Comparison of ENCODE assay signal across 16 mouse cellular contexts in the genomic region with DNA sequence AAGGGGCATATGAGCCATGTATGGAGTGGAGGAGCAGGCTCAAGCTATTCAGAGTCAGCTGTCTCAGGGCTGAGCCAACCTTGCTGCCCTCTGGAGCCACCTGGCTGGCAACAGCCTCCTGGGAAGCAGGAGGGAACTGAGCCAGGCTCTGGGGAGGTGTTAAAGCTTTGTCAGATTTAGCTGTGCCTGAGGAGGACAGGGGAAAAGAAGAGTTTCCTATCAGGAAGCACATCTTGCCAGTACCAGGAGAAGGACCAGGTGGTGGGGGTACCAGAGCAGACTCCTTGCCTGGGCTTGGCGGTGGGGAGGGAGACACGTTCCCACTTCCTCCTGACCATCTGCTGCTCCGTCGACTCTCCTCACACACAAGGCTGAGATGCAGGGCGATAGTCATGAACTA. TPM values are rescaled to one million over a fixed set of nuclear protein-coding genes. Genes with fewer than 3 reads are reported as not detected.
DNase-seq lines count a peak whose midpoint lies in the region; ATAC-seq and TF ChIP-seq lines count a peak whose summit lies in the region.
"Had no signal": no experiment of that assay in that cellular context is flagged by ENCODE, and none has a peak within 500 bp of the region (broad histone marks: within the 10 kb centered on the region; RNA-seq: fewer than 3 reads in every experiment).

No protein-coding gene starts in this region.

- no peak for TF ChIP-seq CTCF in forebrain, postnatal 0 days (IDR thresholded peaks at IDR 0.05; ENCODE audit: low read depth)

- H3K4me1 ChIP-seq in forebrain, postnatal 0 days (ENCODE audit: insufficient read depth) = peaks cover 20% of the 10 kb centered on the region
- H3K4me1 ChIP-seq in midbrain, embryonic 10.5 days = peaks cover 47% of the 10 kb centered on the region

- H3K27ac ChIP-seq in forebrain, postnatal 0 days (ENCODE audit: low read depth, low read length) = peak overlapping the region; percentile 94; the same call in 1 of the 2 replicates
- peak overlapping the region; percentile 98 for H3K27ac ChIP-seq in midbrain, embryonic 10.5 days (replicated peaks)

- WGBS in forebrain, postnatal 0 days = 62% methylated on average over 5 of the region's 5 CpGs
- WGBS in midbrain, embryonic 10.5 days = 96% methylated on average over 5 of the region's 5 CpGs

- H3K9ac ChIP-seq in forebrain, postnatal 0 days = peak overlapping the region; percentile 31; the same call in 1 of the 2 replicates
- H3K9ac ChIP-seq: heart, embryonic 12.5 days had no signal

- H3K9me3 ChIP-seq in forebrain, postnatal 0 days (ENCODE audit: low read length) = no peaks in the 10 kb centered on the region
- H3K9me3 ChIP-seq in midbrain, embryonic 10.5 days (replicated peaks) = no peaks in the 10 kb centered on the region
- H3K9me3 ChIP-seq: heart, embryonic 12.5 days had no signal

- H3K27me3 ChIP-seq in forebrain, postnatal 0 days (ENCODE audit: insufficient read depth, low read length) = peaks cover 2% of the 10 kb centered on the region; the same call in 1 of the 2 replicates
- H3K27me3 ChIP-seq in midbrain, embryonic 10.5 days (ENCODE audit: low read depth, poor library complexity, severe bottlenecking) = peaks cover 28% of the 10 kb centered on the region

- H3K36me3 ChIP-seq in forebrain, postnatal 0 days (ENCODE audit: insufficient read depth) = peaks cover 42% of the 10 kb centered on the region
- H3K36me3 ChIP-seq in midbrain, embryonic 10.5 days = peaks cover 61% of the 10 kb centered on the region
- H3K36me3 ChIP-seq: heart, embryonic 12.5 days had no signal

- H3K4me2 ChIP-seq in forebrain, postnatal 0 days (ENCODE audit: low read depth) = peak overlapping the region; percentile 90
- H3K4me2 ChIP-seq: heart, embryonic 12.5 days had no signal

- ATAC-seq in forebrain, postnatal 0 days = no peak
- no peak for ATAC-seq in monocyte, adult 5-6 weeks (replicated peaks; ENCODE audit: insufficient number of reproducible peaks, low FRiP score, low TSS enrichment, poor library complexity, severe bottlenecking)

- H3K4me3 ChIP-seq in forebrain, postnatal 0 days (ENCODE audit: low read depth, low read length) = no peak overlapping the region; the same call in 1 of the 2 replicates
- H3K4me3 ChIP-seq in midbrain, embryonic 10.5 days = peak overlapping the region; percentile 87; the same call in 1 of the 2 replicates
- H3K4me3 ChIP-seq: heart, embryonic 12.5 days; myocyte had no signal

- DNase-seq in right cerebral cortex, adult 18-20 months = peak; percentile 78
- no peak for DNase-seq in right cerebral cortex, postnatal 4 days
- DNase-seq in forebrain, postnatal 0 days = no peak
- no peak for DNase-seq in midbrain, embryonic 10.5 days (ENCODE audit: low spot score)
- peak; percentile 52 to 53 for DNase-seq in right cerebral cortex, postnatal 36 days (ENCODE audit: low spot score in 2 of 2)
- DNase-seq in kidney, adult 18-20 months = no peak
- no peak for DNase-seq in spleen, postnatal 4 days (ENCODE audit: low spot score in 2 of 2)
- DNase-seq: kidney, adult 2 months; lung, adult 2 months; spleen, adult 18-20 months; thymus, postnatal 14 days had no signal

RNA-seq across cellular contexts. Expression of gene Sept3, which starts 2.9 kb away (rescaled TPM):
- total RNA-seq in forebrain, postnatal 0 days (2014; rRNA removed) = 550 and 602 TPM in 2 replicates
- polyA plus RNA-seq in forebrain, postnatal 0 days (2015; fragmentation: Nextera tagmentation; extraction: Ambion mirVana) = 400 and 449 TPM in 2 replicates
- 83.4 and 109 TPM in 2 replicates for polyA plus RNA-seq in midbrain, embryonic 10.5 days (2016; fragmentation: Nextera tagmentation; extraction: Ambion mirVana)
- 0.48 TPM in 1 of 3 replicates, not detected in the others for total RNA-seq in monocyte, adult 5-6 weeks (2017)

RNA-seq across cellular contexts. Expression of gene Wbp2nl, which starts 21.2 kb away (rescaled TPM):
- 0.38 and 1.00 TPM in 2 replicates for total RNA-seq in forebrain, postnatal 0 days (2014; rRNA removed)
- 0.42 and 0.59 TPM in 2 replicates for polyA plus RNA-seq in forebrain, postnatal 0 days (2015; fragmentation: Nextera tagmentation; extraction: Ambion mirVana)
- polyA plus RNA-seq in midbrain, embryonic 10.5 days (2016; fragmentation: Nextera tagmentation; extraction: Ambion mirVana) = 0.11 and 0.25 TPM in 2 replicates
- total RNA-seq in monocyte, adult 5-6 weeks (2017) = not detected in 3 replicates
- total RNA-seq: CH12.LX had no signal
- polyA plus RNA-seq: kidney, adult 2 months; lung, adult 2 months; myocyte had no signal

RNA-seq across cellular contexts. Expression of gene 1500009C09Rik, which starts 25.4 kb away (rescaled TPM):
- 119 and 139 TPM in 2 replicates for total RNA-seq in forebrain, postnatal 0 days (2014; rRNA removed)
- 12.5 and 15.6 TPM in 2 replicates for polyA plus RNA-seq in forebrain, postnatal 0 days (2015; fragmentation: Nextera tagmentation; extraction: Ambion mirVana)
- polyA plus RNA-seq in midbrain, embryonic 10.5 days (2016; fragmentation: Nextera tagmentation; extraction: Ambion mirVana) = 0.15 and 0.36 TPM in 2 replicates
- total RNA-seq in monocyte, adult 5-6 weeks (2017) = not detected in 3 replicates
- total RNA-seq: CH12.LX had no signal
- polyA plus RNA-seq: heart, embryonic 12.5 days; limb, embryonic 11.5 days; lung, adult 2 months; myocyte had no signal

RNA-seq across cellular contexts. Expression of gene Cenpm, which starts 33.0 kb away (rescaled TPM):
- 8.9 and 10.0 TPM in 2 replicates for total RNA-seq in forebrain, postnatal 0 days (2014; rRNA removed)
- polyA plus RNA-seq in forebrain, postnatal 0 days (2015; fragmentation: Nextera tagmentation; extraction: Ambion mirVana) = 16.5 and 18.7 TPM in 2 replicates
- polyA plus RNA-seq in midbrain, embryonic 10.5 days (2016; fragmentation: Nextera tagmentation; extraction: Ambion mirVana) = 94.9 and 102 TPM in 2 replicates
- total RNA-seq in monocyte, adult 5-6 weeks (2017) = not detected in 3 replicates

RNA-seq across cellular contexts. Expression of gene Tnfrsf13c, which starts 53.4 kb away (rescaled TPM):
- total RNA-seq in forebrain, postnatal 0 days (2014; rRNA removed) = 0.24 and 0.62 TPM in 2 replicates
- 0.44 and 0.47 TPM in 2 replicates for polyA plus RNA-seq in forebrain, postnatal 0 days (2015; fragmentation: Nextera tagmentation; extraction: Ambion mirVana)
- polyA plus RNA-seq in midbrain, embryonic 10.5 days (2016; fragmentation: Nextera tagmentation; extraction: Ambion mirVana) = 0.07 TPM in 1 of 2 replicates, not detected in the other
- total RNA-seq in monocyte, adult 5-6 weeks (2017) = 13.6 to 19.3 TPM (median 17.9 TPM) in 3 replicates
- polyA plus RNA-seq: heart, embryonic 12.5 days; limb, embryonic 11.5 days had no signal

Comparison
In these comparisons a context has a peak if more than half of its experiments do, and no peak if none do; other contexts are left out.
1. DNase-seq: peak in right cerebral cortex, adult 18-20 months (single experiment) and right cerebral cortex, postnatal 36 days (2 of 2); none in right cerebral cortex, postnatal 4 days (single experiment), forebrain, postnatal 0 days (single experiment), midbrain, embryonic 10.5 days (single experiment), kidney, adult 18-20 months (single experiment) and spleen, postnatal 4 days (0 of 2).
2. RNA of gene Sept3, which starts 2.9 kb away (total RNA-seq): 550 to 602 TPM in forebrain, postnatal 0 days; 0.48 TPM in monocyte, adult 5-6 weeks; every median in the first group is over 100 times any median in the second.
3. RNA of gene 1500009C09Rik, which starts 25.4 kb away (total RNA-seq): 119 to 139 TPM in forebrain, postnatal 0 days; not detected in monocyte, adult 5-6 weeks; every median in the first group is over 100 times any median in the second.